Mouse (Mus musculus): ENCODE measurements around the gene Rad9a. TPM values are rescaled to one million over a fixed set of nuclear protein-coding genes. Genes with fewer than 3 reads are reported as not detected.
A peak's percentile ranks its signal among the peaks of the same experiment; 100 is the strongest.
"Not testable (repeated sequence)": the region's sequence is repeated elsewhere in the genome, so short reads cannot be mapped to it uniquely, and the experiment has no call there.

Gene Rad9a
- 25.0 and 26.5 TPM in 2 replicates for polyA plus RNA-seq (2015; fragmentation: Nextera tagmentation; extraction: Ambion mirVana)

DNA sequence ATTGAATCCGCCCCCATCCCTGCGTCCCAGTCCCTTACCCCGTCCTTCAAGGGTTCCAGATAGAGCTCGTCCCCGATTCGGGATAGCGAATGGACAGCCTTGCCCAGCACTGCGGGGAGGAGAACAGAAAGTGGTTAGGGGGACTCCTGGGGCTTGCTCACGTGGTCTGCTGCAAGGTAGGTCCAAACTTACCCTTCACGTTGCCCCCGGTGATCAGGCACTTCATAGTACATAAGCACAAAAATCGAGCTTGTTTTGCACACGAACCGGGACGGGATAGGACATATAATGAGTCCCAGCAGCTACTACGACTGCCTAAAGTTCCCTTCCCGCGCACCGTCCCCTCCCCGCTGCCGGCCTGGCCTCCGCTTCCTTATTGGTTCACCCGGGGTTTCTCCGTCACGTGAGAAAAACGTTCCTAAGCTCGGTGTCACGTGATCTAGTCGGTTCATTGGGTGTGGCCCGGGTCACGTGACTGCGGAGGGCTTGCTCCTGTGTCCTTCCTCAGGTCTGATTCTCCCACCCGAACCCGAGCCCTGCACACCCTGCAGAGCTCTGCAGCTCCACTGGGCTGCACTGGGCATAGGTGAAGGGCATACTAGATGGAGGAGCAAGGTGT is at the start of gene Rad9a:
Gene Rad9a, minus strand, starts transcription at position 372 of the 619 bp plus-strand sequence.
- Histone ChIP-seq H3K9me3 (ENCODE audit: control insufficient read depth, low read length) (no peaks in the 10 kb centered on the region), H3K4me3 (ENCODE audit: low read length) (peak within 1 kb of the TSS; percentile 77), H3K36me3 (ENCODE audit: control insufficient read depth, insufficient read depth, low read length) (peaks cover 9% of the 10 kb centered on the region), H3K4me2 (ENCODE audit: low read length) (peak within 1 kb of the TSS; percentile 97), H3K27me3 (replicated peaks; ENCODE audit: control insufficient read depth, insufficient read depth, low read length) (0 out of 2 replicates have a peak, but pooled peaks cover 2% of the 10 kb centered on the region), H3K4me1 (ENCODE audit: control insufficient read depth, insufficient read depth, low read depth, low read length) (peaks cover 25% of the 10 kb centered on the region), H3K9ac (ENCODE audit: low read depth, low read length) (peak within 1 kb of the TSS; percentile 77), H3K27ac (ENCODE audit: low read depth, low read length) (peak within 1 kb of the TSS; percentile 64; the same call in 1 of the 2 replicates)
- peak; percentile 86 for ATAC-seq
- WGBS, result under 1% methylated on average over 34 of the region's 34 CpGs

DNA sequence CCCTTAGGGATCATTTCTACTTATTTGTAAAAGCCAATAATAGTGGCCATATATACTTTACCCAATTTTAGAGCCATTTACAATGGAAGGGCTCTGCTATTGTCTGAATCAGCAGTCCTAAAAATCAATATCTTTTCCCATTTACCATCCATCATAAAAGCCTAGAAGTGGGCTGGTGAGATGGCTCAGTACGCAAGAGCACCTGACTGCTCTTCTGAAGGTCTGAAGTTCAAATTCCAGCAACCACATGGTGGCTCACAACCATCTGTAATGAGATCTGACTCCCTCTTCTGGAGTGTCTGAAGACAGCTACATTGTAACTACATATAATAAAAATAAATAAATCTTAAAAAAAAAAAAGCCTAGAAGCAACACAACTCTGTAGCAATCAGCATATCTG is 47.2 kb upstream of the Rad9a start:
- H3K4me3 ChIP-seq (ENCODE audit: low read length); H3K9ac ChIP-seq (ENCODE audit: low read depth, low read length); H3K27me3 ChIP-seq (replicated peaks; ENCODE audit: control insufficient read depth, insufficient read depth, low read length); H3K4me1 ChIP-seq (ENCODE audit: control insufficient read depth, insufficient read depth, low read depth, low read length); H3K9me3 ChIP-seq (ENCODE audit: control insufficient read depth, low read length); H3K27ac ChIP-seq (ENCODE audit: low read depth, low read length); H3K4me2 ChIP-seq (ENCODE audit: low read length); ATAC-seq; H3K36me3 ChIP-seq (ENCODE audit: control insufficient read depth, insufficient read depth, low read length): not testable (repeated sequence)
- WGBS, result 82% methylated on average over 1 of the region's 1 CpGs

DNA sequence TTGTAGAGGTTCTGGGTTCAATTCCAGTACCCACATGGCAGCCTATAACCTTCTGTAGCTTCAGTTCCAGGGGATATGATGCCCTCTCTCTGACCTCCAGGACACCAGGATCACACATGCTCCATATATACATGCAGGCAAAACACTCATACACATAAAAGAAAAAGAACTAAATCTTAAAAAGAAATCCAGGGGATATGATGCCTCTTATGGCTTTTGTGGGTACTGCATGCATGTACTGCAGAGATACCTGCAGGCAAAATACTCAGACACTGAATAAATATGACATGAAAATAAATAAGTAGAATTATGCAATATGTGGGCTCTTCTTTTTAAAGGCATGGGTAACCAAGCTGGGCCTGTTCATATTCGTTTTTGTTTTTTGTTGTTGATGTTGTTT is 45.5 kb upstream of the Rad9a start:
- WGBS, result 48% methylated on average over 1 of the region's 1 CpGs
- no peaks in the 10 kb centered on the region for H3K27me3 ChIP-seq (replicated peaks; ENCODE audit: control insufficient read depth, insufficient read depth, low read length)
- H3K27ac ChIP-seq (ENCODE audit: low read depth, low read length), result no peak overlapping the region
- no peak overlapping the region for H3K9ac ChIP-seq (ENCODE audit: low read depth, low read length)
- H3K36me3 ChIP-seq (ENCODE audit: control insufficient read depth, insufficient read depth, low read length), result no peaks in the 10 kb centered on the region
- no peak overlapping the region for H3K4me3 ChIP-seq (ENCODE audit: low read length)
- no peaks in the 10 kb centered on the region for H3K4me1 ChIP-seq (ENCODE audit: control insufficient read depth, insufficient read depth, low read depth, low read length)
- H3K4me2 ChIP-seq (ENCODE audit: low read length), result no peak overlapping the region
- no peaks in the 10 kb centered on the region for H3K9me3 ChIP-seq (ENCODE audit: control insufficient read depth, low read length)
- ATAC-seq, result no peak

DNA sequence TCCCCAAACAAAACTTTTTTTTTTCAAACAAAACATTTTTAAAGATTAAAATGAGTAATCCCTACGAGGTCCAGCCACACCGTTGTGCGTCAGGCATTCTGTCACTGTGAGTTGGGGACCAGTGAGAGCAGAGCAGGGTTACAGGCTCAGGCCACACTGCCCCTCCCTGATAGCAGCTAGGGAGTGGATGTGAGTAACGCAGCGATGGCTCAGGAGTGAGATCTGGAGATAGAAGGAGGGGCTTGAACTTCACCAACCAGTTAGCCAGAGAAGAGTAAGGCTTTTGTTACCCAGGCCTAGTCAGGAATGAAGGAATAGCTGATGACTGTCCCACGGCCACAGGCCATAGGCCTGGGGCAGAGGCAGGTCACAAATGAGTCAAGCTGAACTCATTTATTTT is 43.3 kb upstream of the Rad9a start:
- Histone ChIP-seq H3K27me3 (replicated peaks; ENCODE audit: control insufficient read depth, insufficient read depth, low read length) (no peaks in the 10 kb centered on the region), H3K4me1 (ENCODE audit: control insufficient read depth, insufficient read depth, low read depth, low read length) (no peaks in the 10 kb centered on the region), H3K36me3 (ENCODE audit: control insufficient read depth, insufficient read depth, low read length) (no peaks in the 10 kb centered on the region), H3K9me3 (ENCODE audit: control insufficient read depth, low read length) (no peaks in the 10 kb centered on the region), H3K27ac (ENCODE audit: low read depth, low read length) (no peak overlapping the region), H3K9ac (ENCODE audit: low read depth, low read length) (no peak overlapping the region), H3K4me3 (ENCODE audit: low read length) (no peak overlapping the region), H3K4me2 (ENCODE audit: low read length) (no peak overlapping the region)
- ATAC-seq, result no peak
- 86% methylated on average over 6 of the region's 6 CpGs for WGBS

GRCm38 (mm10) chr19:4242416-4242815 is 41.0 kb upstream of the Rad9a start:
- H3K27ac ChIP-seq (ENCODE audit: low read depth, low read length), result no peak overlapping the region
- no peaks in the 10 kb centered on the region for H3K9me3 ChIP-seq (ENCODE audit: control insufficient read depth, low read length)
- H3K36me3 ChIP-seq (ENCODE audit: control insufficient read depth, insufficient read depth, low read length), result no peaks in the 10 kb centered on the region
- no peaks in the 10 kb centered on the region for H3K27me3 ChIP-seq (replicated peaks; ENCODE audit: control insufficient read depth, insufficient read depth, low read length)
- WGBS, result 56% methylated on average over 3 of the region's 3 CpGs
- no peak overlapping the region for H3K4me3 ChIP-seq (ENCODE audit: low read length)
- ATAC-seq, result no peak
- H3K9ac ChIP-seq (ENCODE audit: low read depth, low read length), result no peak overlapping the region
- no peak overlapping the region for H3K4me2 ChIP-seq (ENCODE audit: low read length)
- H3K4me1 ChIP-seq (ENCODE audit: control insufficient read depth, insufficient read depth, low read depth, low read length), result no peaks in the 10 kb centered on the region

DNA sequence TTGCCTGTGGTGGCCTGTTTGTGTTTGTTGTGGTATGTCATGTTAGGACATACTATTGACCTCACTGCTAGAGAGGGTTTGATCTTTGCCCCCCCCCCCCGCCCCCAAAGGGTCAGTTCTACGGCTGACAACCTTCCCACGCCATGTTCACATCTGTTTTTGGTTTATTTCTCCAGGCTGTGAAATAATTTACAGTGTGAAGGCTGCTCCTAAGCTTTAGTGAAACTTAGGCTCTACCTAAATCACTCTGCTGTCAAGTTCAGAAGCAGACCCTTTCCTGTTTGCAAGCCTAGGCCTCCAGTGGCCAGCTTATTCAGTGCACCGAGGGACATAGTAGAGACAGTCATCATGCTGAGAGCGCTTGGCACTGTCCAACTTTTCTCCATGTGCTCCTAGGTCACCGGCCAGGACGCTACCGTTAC is 38.8 kb upstream of the Rad9a start:
- Histone ChIP-seq H3K4me3 (ENCODE audit: low read length) (no peak overlapping the region), H3K27ac (ENCODE audit: low read depth, low read length) (no peak overlapping the region), H3K27me3 (replicated peaks; ENCODE audit: control insufficient read depth, insufficient read depth, low read length) (no peaks in the 10 kb centered on the region), H3K9me3 (ENCODE audit: control insufficient read depth, low read length) (no peaks in the 10 kb centered on the region), H3K36me3 (ENCODE audit: control insufficient read depth, insufficient read depth, low read length) (no peaks in the 10 kb centered on the region), H3K4me2 (ENCODE audit: low read length) (no peak overlapping the region), H3K4me1 (ENCODE audit: control insufficient read depth, insufficient read depth, low read depth, low read length) (no peaks in the 10 kb centered on the region), H3K9ac (ENCODE audit: low read depth, low read length) (no peak overlapping the region)
- 70% methylated on average over 8 of the region's 8 CpGs for WGBS
- no peak for ATAC-seq

DNA sequence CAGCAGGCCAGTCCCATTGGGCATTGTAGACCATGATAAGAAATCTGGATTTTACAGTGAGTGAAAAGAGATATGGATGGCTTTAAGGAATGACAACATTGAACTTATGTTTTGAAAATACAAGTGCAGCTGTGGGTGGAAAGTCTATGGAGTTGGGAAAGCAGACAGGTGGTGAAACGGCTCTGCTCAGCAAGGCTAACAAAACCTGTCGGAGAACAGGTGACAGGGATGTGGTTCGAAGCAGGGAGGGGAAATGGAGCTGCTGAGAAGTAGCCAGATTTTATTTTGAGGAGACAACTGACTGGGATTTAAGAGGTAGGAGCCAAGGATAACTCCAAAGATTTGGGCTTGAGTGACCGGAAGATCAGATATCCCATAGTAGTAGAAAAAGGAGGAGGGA is 33.1 kb upstream of the Rad9a start:
- Histone ChIP-seq H3K4me3 (ENCODE audit: low read length) (no peak overlapping the region), H3K27me3 (replicated peaks; ENCODE audit: control insufficient read depth, insufficient read depth, low read length) (peaks cover 4% of the 10 kb centered on the region; the same call in 1 of the 2 replicates), H3K27ac (ENCODE audit: low read depth, low read length) (no peak overlapping the region), H3K36me3 (ENCODE audit: control insufficient read depth, insufficient read depth, low read length) (no peaks in the 10 kb centered on the region), H3K4me1 (ENCODE audit: control insufficient read depth, insufficient read depth, low read depth, low read length) (peaks cover 9% of the 10 kb centered on the region), H3K4me2 (ENCODE audit: low read length) (no peak overlapping the region), H3K9ac (ENCODE audit: low read depth, low read length) (no peak overlapping the region), H3K9me3 (ENCODE audit: control insufficient read depth, low read length) (no peaks in the 10 kb centered on the region)
- ATAC-seq, result no peak
- WGBS, result 82% methylated on average over 4 of the region's 4 CpGs

DNA sequence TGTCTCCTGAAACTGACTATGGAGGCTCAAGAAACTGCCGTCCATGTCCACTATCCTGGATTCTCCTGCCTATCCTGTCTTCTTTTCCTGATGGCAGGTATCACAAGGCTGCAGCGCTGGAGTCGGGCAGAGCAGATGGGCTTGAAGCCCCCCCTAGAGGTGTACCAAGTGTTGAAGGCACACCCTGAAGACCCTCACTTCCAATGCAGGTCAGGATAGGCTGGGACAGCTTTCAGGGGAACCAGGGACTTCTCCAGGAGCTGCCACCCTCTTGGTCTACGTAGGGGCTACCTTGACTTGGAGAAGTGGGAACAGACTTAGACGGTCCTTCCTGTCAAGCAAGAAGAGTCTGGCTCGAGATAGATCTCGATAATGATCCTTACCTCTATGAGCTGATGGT is 31.2 kb upstream of the Rad9a start:
- 86% methylated on average over 7 of the region's 7 CpGs for WGBS
- no peaks in the 10 kb centered on the region for H3K36me3 ChIP-seq (ENCODE audit: control insufficient read depth, insufficient read depth, low read length)
- H3K9ac ChIP-seq (ENCODE audit: low read depth, low read length), result peak overlapping the region; percentile 73; the same call in 1 of the 2 replicates
- H3K27me3 ChIP-seq (replicated peaks; ENCODE audit: control insufficient read depth, insufficient read depth, low read length), result peaks cover 7% of the 10 kb centered on the region
- peak overlapping the region; percentile 80 for H3K4me2 ChIP-seq (ENCODE audit: low read length)
- ATAC-seq, result no peak
- no peaks in the 10 kb centered on the region for H3K9me3 ChIP-seq (ENCODE audit: control insufficient read depth, low read length)
- H3K4me3 ChIP-seq (ENCODE audit: low read length), result peak overlapping the region; percentile 55
- peak overlapping the region; percentile 87; the same call in 1 of the 2 replicates for H3K27ac ChIP-seq (ENCODE audit: low read depth, low read length)
- peaks cover 9% of the 10 kb centered on the region for H3K4me1 ChIP-seq (ENCODE audit: control insufficient read depth, insufficient read depth, low read depth, low read length)

DNA sequence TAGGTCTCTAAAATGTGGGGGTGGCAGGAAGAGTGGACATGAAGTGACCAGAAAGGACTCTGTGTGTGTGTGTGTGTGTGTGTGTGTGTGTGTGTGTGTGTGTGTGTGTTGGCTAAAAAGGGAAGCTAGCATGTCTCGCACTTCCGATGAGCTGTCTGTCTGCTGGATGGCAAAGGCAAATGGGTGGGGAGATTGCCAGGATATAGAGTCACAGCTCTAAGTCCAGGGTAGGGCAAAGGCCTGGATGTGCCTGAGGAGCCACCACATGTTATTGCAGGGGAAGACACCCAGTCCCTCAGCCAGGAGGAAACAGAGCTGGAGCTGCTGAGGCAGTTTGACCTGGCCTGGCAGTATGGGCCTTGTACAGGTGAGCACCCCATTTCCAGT is 30.7 kb upstream of the Rad9a start:
- peak overlapping the region; percentile 87 for H3K27ac ChIP-seq (ENCODE audit: low read depth, low read length)
- peaks cover 7% of the 10 kb centered on the region for H3K27me3 ChIP-seq (replicated peaks; ENCODE audit: control insufficient read depth, insufficient read depth, low read length)
- WGBS, result 11% methylated on average over 2 of the region's 2 CpGs
- peak overlapping the region; percentile 80 for H3K4me2 ChIP-seq (ENCODE audit: low read length)
- peak overlapping the region; percentile 55 for H3K4me3 ChIP-seq (ENCODE audit: low read length)
- H3K9ac ChIP-seq (ENCODE audit: low read depth, low read length), result peak overlapping the region; percentile 73
- H3K9me3 ChIP-seq (ENCODE audit: control insufficient read depth, low read length), result no peaks in the 10 kb centered on the region
- peaks cover 9% of the 10 kb centered on the region for H3K4me1 ChIP-seq (ENCODE audit: control insufficient read depth, insufficient read depth, low read depth, low read length)
- no peak; the same call in 1 of the 2 replicates for ATAC-seq
- no peaks in the 10 kb centered on the region for H3K36me3 ChIP-seq (ENCODE audit: control insufficient read depth, insufficient read depth, low read length)

All from hindbrain, embryonic 16.5 days (tissue).